Mouse (Mus musculus) testis, adult 2 months (tissue): ENCODE measurements around the gene Gripap1. TPM values are rescaled to one million over a fixed set of nuclear protein-coding genes. Genes with fewer than 3 reads are reported as not detected.
A peak's percentile ranks its signal among the peaks of the same experiment; 100 is the strongest.

Source experiments
- H3K27ac ChIP-seq: fragments of 200-500 bp; 2 replicates; pipeline ENCODE4 v1.5.1; 2012; ENCODE audit warnings: low read depth, low read length; ENCODE audit not compliant: control insufficient read depth, insufficient read depth
- H3K27me3 ChIP-seq: fragments of 200-500 bp; 2 replicates; pipeline ENCODE4 v1.6.1; 2012; ENCODE audit warnings: mild to moderate bottlenecking, low read length, moderate library complexity; ENCODE audit not compliant: control insufficient read depth, insufficient read depth
- H3K36me3 ChIP-seq: fragments of 200-500 bp; 2 replicates; pipeline ENCODE4 v1.6.1; 2012; ENCODE audit warnings: mild to moderate bottlenecking, low read length; ENCODE audit not compliant: control insufficient read depth, insufficient read depth
- H3K4me1 ChIP-seq: fragments of 200-500 bp; 2 replicates; pipeline ENCODE4 v1.6.1; 2012; ENCODE audit warnings: low read length; ENCODE audit not compliant: control insufficient read depth, insufficient read depth
- H3K4me3 ChIP-seq: fragments of 200-500 bp; 2 replicates; pipeline ENCODE4 v1.5.1; 2012; ENCODE audit warnings: low read depth, mild to moderate bottlenecking, low read length, moderate library complexity, mixed read lengths; ENCODE audit not compliant: control insufficient read depth
- CTCF ChIP-seq: fragments of 200-500 bp; IDR thresholded peaks from 2 replicates; pipeline ENCODE4 v1.5.1; 2012; ENCODE audit warnings: low read depth, mild to moderate bottlenecking, inconsistent platforms, low read length, moderate library complexity; ENCODE audit not compliant: control insufficient read depth, insufficient read depth, insufficient replicate concordance
- POLR2A ChIP-seq: fragments of 200-500 bp; IDR thresholded peaks from 2 replicates; pipeline ENCODE4 v1.6.1; 2012; ENCODE audit warnings: low read depth, mild to moderate bottlenecking, inconsistent platforms, low read length, moderate library complexity; ENCODE audit not compliant: control insufficient read depth
- polyA plus RNA-seq: library from polyadenylated mRNA; depleted of rRNA; stranded (reverse); fragments of >200 nt; gene quantifications from 2 replicates; pipeline ENCODE4 v1.2.3, GENCODE M21; 2012

Gene Gripap1
- polyA plus RNA-seq, 1 experiment: 11.3 TPM

DNA sequence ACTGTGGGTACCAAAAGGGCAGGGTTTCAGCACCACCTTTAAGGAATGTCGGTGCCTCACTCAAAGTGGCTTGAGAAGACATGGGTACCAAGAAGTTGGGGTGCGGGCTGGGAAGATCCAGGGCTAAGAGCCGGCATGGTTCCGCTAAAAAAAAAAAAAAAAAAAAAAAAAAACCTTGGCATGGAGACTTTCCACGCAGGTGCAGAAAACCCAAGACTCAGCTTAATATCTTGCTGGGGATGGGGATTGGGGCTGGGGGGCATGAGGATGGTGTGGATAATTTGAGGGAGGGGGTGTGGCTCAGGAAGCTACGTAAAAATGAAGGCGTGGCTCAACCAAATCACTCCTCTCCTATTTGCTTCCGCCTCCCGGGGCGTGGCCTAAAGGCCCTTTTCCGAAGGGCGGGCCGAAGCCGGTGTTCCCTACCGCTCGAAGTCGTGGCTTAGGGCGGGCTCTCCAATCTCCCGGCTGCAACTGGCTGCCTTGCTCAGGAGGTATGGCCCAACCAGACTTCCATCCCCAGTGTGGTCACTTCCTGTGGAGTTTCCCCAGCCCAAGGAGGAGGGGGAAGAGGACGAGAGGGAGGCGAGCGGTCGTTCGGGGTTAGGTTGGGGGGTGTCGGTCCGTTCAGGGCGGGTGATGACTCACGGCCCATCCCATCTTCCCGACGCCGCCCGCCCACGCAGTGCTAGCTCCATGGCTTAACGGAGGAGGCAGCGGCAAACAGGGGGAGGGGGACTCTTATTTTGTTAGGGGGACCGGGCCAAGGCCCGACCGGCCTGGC lies 27.2 kb upstream of the Gripap1 start, which contains the start of gene Tfe3:
Gene Tfe3 (plus strand): TSS at position 424 of the 784 bp plus-strand sequence.
- peaks cover 7% of the 10 kb centered on the region for H3K4me1 ChIP-seq
- peak within 1 kb of the TSS; percentile 51 for H3K27ac ChIP-seq
- no peaks in the 10 kb centered on the region for H3K36me3 ChIP-seq
- TF ChIP-seq POLR2A (peak; percentile 38; the same call in 1 of the 2 replicates), CTCF (no peak)
- no peaks in the 10 kb centered on the region for H3K27me3 ChIP-seq
- peak within 1 kb of the TSS; percentile 88 for H3K4me3 ChIP-seq

DNA sequence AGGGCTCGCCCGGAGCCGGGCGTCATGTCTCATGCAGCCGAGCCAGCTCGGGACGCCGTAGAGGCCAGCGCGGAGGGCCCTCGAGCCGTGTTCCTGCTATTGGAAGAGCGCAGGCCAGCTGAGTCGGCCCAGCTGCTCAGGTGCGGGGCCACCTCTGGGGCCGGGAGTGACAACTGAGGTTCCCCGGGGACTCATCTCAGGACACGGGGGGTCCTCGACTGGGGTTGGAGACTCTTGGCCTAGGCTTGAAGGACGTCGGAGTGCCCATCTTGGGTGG lies 26.7 kb upstream of the Gripap1 start:
- TF ChIP-seq CTCF: no peak

DNA sequence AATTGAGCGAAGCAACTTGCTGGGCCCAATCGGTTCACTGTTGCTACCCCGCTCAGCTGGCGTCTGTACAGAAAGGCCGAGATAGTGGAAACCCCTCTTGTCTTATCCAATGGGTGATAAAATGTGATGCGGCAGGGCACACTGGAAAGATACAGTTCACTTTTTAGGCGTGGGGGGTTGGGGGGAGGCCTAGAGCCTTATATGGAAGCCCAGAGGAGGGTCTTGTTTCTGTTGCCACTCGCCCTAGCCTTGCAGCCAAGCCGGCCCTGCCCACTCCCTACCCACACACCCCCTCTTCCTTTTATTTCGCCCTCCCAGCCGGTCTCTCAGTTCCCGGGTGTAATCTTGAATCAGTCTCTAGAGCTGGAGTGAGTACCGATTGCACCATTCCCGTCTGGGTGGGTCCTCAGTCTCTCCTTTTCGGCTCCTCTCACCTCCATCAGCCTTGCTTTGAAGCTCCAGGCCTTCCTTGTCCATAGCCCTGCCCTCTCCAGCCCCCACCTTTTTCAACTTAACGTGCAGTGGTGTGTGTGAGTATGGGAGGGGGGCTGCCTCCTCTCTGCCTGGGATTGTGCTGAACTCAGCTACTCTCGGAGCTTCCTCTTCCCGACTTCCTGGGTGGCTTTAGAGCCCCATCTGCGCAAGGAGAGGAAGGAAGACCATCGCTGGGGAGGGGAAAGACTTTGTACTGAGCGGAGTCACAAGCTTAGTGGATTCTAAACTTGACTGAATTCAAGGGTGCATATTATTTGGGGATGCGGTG lies 25.8 kb upstream of the Gripap1 start:
- Histone ChIP-seq H3K27ac (no peak overlapping the region), H3K4me1 (peaks cover 7% of the 10 kb centered on the region)

More for the DNA sequence above, 26.7 kb upstream of the Gripap1 start:
- Histone ChIP-seq H3K27me3 (no peaks in the 10 kb centered on the region), H3K36me3 (no peaks in the 10 kb centered on the region), H3K27ac (peak overlapping the region; percentile 51), H3K4me3 (peak overlapping the region; percentile 88), H3K4me1 (peaks cover 7% of the 10 kb centered on the region)

DNA sequence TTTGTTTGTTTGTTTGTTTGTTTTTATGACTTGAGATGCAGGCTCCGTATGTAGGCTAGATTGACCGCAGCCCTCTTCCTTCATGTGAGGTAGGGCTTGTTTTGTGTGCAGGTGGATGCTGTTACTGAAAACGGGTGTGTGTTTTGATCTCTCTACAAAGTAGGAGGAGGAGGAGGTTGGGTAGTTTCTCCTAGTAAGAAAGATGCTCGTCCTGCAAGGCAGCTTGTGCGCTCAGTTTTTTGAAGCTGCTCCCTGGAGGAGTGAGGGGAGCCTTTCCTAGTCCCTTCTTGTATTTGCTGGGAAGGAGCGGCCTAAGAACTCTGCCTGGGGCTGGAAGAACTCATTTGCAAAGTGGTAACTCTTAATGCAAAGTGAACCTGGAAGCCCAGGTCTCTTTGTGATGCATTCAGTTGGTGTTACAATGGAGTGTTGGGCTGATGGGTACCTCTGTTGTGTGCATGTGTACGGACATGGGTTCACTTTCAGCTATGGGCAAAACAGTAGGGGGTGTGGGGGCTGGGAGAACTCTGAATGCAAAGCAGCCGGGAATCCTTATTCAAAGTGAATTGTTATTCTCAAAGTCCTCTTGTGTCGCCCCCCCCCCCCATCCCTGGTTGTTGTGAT lies 24.8 kb upstream of the Gripap1 start:
- Histone ChIP-seq H3K27ac (no peak overlapping the region; the same call in 1 of the 2 replicates), H3K4me1 (peaks cover 7% of the 10 kb centered on the region), H3K36me3 (no peaks in the 10 kb centered on the region), H3K27me3 (no peaks in the 10 kb centered on the region), H3K4me3 (peak overlapping the region; percentile 7)
- TF ChIP-seq CTCF (no peak), POLR2A (no peak)

More for the DNA sequence above, 25.8 kb upstream of the Gripap1 start:
- H3K27me3 ChIP-seq: no peaks in the 10 kb centered on the region
- no peaks in the 10 kb centered on the region for H3K36me3 ChIP-seq
- TF ChIP-seq CTCF (no peak), POLR2A (no peak)
- peak overlapping the region; percentile 88 for H3K4me3 ChIP-seq

DNA sequence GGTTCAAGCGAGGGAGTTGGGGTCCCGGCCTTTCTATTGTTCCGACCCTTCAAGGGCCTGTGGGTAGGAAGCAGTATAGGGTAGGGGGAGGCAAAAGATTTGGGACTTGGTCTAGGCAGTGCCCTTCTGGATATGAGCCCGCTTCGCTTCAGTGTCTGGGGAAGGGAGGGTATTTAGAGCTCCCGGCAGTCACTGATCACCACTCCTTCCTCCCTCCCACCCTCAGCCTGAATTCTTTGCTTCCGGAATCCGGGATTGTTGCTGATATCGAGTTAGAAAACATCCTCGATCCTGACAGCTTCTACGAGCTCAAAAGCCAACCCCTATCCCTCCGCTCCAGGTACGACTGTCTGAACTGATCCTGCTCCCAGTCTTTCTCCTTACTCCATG lies 24.3 kb upstream of the Gripap1 start:
- H3K4me1 ChIP-seq: peaks cover 7% of the 10 kb centered on the region
- TF ChIP-seq POLR2A (no peak), CTCF (no peak)
- no peak overlapping the region for H3K27ac ChIP-seq
- no peaks in the 10 kb centered on the region for H3K36me3 ChIP-seq
- peak overlapping the region; percentile 1; the same call in 1 of the 2 replicates for H3K4me3 ChIP-seq
- no peaks in the 10 kb centered on the region for H3K27me3 ChIP-seq

DNA sequence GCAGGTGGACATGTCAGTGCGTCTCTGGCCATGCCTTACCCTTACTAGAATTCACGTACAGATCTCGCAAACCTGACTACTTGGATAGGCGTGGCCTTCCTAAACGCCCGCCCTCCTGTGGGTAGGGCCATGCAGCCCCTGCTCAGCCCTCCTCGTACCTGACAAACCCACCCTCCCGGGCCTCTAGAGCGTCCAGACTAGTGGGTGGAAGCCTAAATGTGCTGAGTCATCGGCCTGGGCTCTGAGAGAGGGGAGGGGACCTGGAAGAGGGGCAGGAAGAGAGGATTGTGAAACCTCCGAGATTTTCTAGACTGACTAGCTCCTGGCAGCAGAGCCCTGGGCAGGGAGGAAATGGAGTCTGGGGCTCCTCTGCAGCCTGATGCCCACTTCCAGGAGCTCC lies 23.8 kb upstream of the Gripap1 start:
- Histone ChIP-seq H3K4me1 (peaks cover 7% of the 10 kb centered on the region), H3K36me3 (no peaks in the 10 kb centered on the region), H3K4me3 (0 out of 2 replicates have a peak overlapping the region, but pooled peaks have one; percentile 1), H3K27ac (no peak overlapping the region), H3K27me3 (no peaks in the 10 kb centered on the region)
- no peak for TF ChIP-seq CTCF
- no peak for TF ChIP-seq POLR2A
